Mouse (Mus musculus): Measurements from ENCODE around the gene Ddit4.

DNA sequence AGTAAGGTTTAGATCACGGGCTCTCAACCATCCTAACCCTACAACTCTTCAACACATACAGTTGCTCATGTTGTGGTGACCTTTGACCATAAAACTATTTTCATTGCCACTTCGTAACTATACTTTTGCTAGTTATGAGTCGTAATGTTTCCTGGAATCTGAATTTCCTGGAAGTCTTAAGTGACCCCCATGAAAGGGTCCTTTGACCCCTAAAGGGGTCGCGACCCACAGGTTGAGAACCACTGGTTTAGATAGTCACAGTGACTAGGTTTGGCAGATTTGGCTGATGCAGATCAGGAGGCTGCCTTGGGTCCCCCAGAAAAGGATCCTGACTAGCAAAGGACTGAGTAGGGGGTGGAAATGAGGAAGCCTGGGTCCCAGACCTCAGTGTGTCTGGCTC, 13.0 kb downstream of the Ddit4 start:
- TF ChIP-seq GATA1 (IDR thresholded peaks at IDR 0.05; ENCODE audit: borderline replicate concordance, low read length) (no peak), FLI1 (IDR thresholded peaks at IDR 0.05; ENCODE audit: low read length) (no peak)

Measured in megakaryocyte, embryonic 14.5 days (primary cell).